Mouse (Mus musculus): Measurements from ENCODE around the gene Cnbd2. TPM values are rescaled to one million over a fixed set of nuclear protein-coding genes. Genes with fewer than 3 reads are reported as not detected.
A peak's percentile ranks its signal among the peaks of the same experiment; 100 is the strongest.
"Not testable (repeated sequence)": the region's sequence is repeated elsewhere in the genome, so short reads cannot be mapped to it uniquely, and the experiment has no call there.

The Cnbd2 gene
- polyA plus RNA-seq, 1 experiment from 2014 or later, result 12.2 TPM

GRCm38 (mm10) chr2:156381350-156381749 lies 69.3 kb downstream of the Cnbd2 start:
- DNase-seq (ENCODE audit: low spot score), result no peak

- peak; percentile 80 for DNase-seq (ENCODE audit: low spot score)
Observed at GRCm38 (mm10) chr2:156392461-156393154, 80.5 kb downstream of the Cnbd2 start.

- DNase-seq (ENCODE audit: low spot score), result no peak
Observed at GRCm38 (mm10) chr2:156393155-156393828, 81.2 kb downstream of the Cnbd2 start.

GRCm38 (mm10) chr2:156394282-156394681 lies 82.2 kb downstream of the Cnbd2 start:
- peak; percentile 22 for DNase-seq (ENCODE audit: low spot score)

- no peak for DNase-seq (ENCODE audit: low spot score)
Observed at GRCm38 (mm10) chr2:156396096-156396495, 84.0 kb downstream of the Cnbd2 start.

- no peak for DNase-seq (ENCODE audit: low spot score)
Observed at GRCm38 (mm10) chr2:156397988-156398387, 85.9 kb downstream of the Cnbd2 start.

- no peak for DNase-seq (ENCODE audit: low spot score)
Observed at GRCm38 (mm10) chr2:156399485-156399884, 87.4 kb downstream of the Cnbd2 start.

GRCm38 (mm10) chr2:156401331-156401730 lies 89.2 kb downstream of the Cnbd2 start:
- DNase-seq (ENCODE audit: low spot score), result peak; percentile 77

- no peak for DNase-seq (ENCODE audit: low spot score)
Observed at GRCm38 (mm10) chr2:156402036-156402435, 89.9 kb downstream of the Cnbd2 start.

- DNase-seq (ENCODE audit: low spot score), result no peak
Observed at GRCm38 (mm10) chr2:156406987-156407386, 94.9 kb downstream of the Cnbd2 start.

- DNase-seq (ENCODE audit: low spot score), result no peak
Observed at GRCm38 (mm10) chr2:156408168-156408567, 96.1 kb downstream of the Cnbd2 start.

GRCm38 (mm10) chr2:156411348-156411747 lies 99.2 kb downstream of the Cnbd2 start:
- DNase-seq (ENCODE audit: low spot score), result not testable (repeated sequence)

- no peak for DNase-seq (ENCODE audit: low spot score)
Observed at GRCm38 (mm10) chr2:156414996-156415395, 102.9 kb downstream of the Cnbd2 start.

- no peak for DNase-seq (ENCODE audit: low spot score)
Observed at GRCm38 (mm10) chr2:156415674-156416073, 103.6 kb downstream of the Cnbd2 start.

GRCm38 (mm10) chr2:156417194-156417593 lies 105.1 kb downstream of the Cnbd2 start:
- no peak for DNase-seq (ENCODE audit: low spot score)

GRCm38 (mm10) chr2:156418467-156418866 lies 106.4 kb downstream of the Cnbd2 start:
- no peak for DNase-seq (ENCODE audit: low spot score)

GRCm38 (mm10) chr2:156420327-156420693 lies 108.2 kb downstream of the Cnbd2 start:
- DNase-seq (ENCODE audit: low spot score), result no peak

- peak; percentile 21 for DNase-seq (ENCODE audit: low spot score)
Observed at GRCm38 (mm10) chr2:156420694-156421380, 108.7 kb downstream of the Cnbd2 start, which contains the start of gene Epb41l1. Epb41l1 (plus strand) TSS chr2:156420909.

GRCm38 (mm10) chr2:156421381-156422110 lies 109.4 kb downstream of the Cnbd2 start:
- DNase-seq (ENCODE audit: low spot score), result peak; percentile 34

GRCm38 (mm10) chr2:156422631-156423030 lies 110.5 kb downstream of the Cnbd2 start:
- no peak for DNase-seq (ENCODE audit: low spot score)

GRCm38 (mm10) chr2:156423672-156424071 lies 111.6 kb downstream of the Cnbd2 start:
- no peak for DNase-seq (ENCODE audit: low spot score)

All from thymus, postnatal 0 days (tissue).